In the genomic region with DNA sequence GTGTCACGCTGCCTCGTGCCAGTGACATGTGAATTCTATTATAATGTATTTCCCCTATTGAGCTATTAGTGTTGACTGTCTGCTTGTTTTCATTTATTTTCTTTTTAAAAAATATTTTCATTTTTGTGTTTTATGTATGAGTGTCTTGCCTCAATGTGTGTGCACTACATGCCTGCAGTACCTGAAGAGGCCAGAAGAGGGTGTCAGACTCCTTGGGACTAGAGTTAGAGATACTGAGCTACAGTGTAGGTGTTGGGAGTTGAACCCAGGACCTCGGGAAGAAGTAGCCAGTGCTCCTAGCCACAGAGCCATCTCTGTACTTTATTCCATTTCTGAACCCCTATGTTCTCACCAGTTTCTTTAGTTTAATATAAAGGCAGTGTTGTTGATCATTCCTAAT, we compare ENCODE assay signal across 19 mouse cellular contexts.
DNase-seq lines count a peak whose midpoint lies in the region; ATAC-seq and TF ChIP-seq lines count a peak whose summit lies in the region.
"Had no signal": no experiment of that assay in that cellular context is flagged by ENCODE, and none has a peak within 500 bp of the region (broad histone marks: within the 10 kb centered on the region; RNA-seq: fewer than 3 reads in every experiment).

No protein-coding gene starts in this region.

- in situ Hi-C loops in Patski (cut with MboI; ENCODE audit: low pct_unique_long_range_greater_than_20kb): no loop called here

- DNase-seq in midbrain, postnatal 0 days (ENCODE audit: low spot score): no peak
- no peak for DNase-seq in Patski (ENCODE audit: low read depth, low spot score)
- DNase-seq in ovary, postnatal 14 days (ENCODE audit: low spot score): no peak
- DNase-seq in adrenal gland, adult 2 months: no peak
- DNase-seq: adrenal gland, postnatal 14 days; cerebellum, postnatal 25 days; gastrocnemius, postnatal 10 days; heart, postnatal 36 days; lung, postnatal 36 days had no signal

- WGBS in intestine, postnatal 0 days: 89% methylated on average over 3 of the region's 3 CpGs
- WGBS in intestine, embryonic 16.5 days: 96% methylated on average over 3 of the region's 3 CpGs
- WGBS in midbrain, postnatal 0 days: 94% methylated on average over 3 of the region's 3 CpGs
- WGBS in midbrain, embryonic 16.5 days: 97% methylated on average over 3 of the region's 3 CpGs

- peaks cover 4% of the 10 kb centered on the region; the same call in 1 of the 2 replicates for H3K9me3 ChIP-seq in intestine, postnatal 0 days (ENCODE audit: control insufficient read depth)
- H3K9me3 ChIP-seq in intestine, embryonic 16.5 days (ENCODE audit: control insufficient read depth, low read length): no peaks in the 10 kb centered on the region
- no peaks in the 10 kb centered on the region for H3K9me3 ChIP-seq in midbrain, postnatal 0 days (ENCODE audit: low read length)
- peaks cover 2% of the 10 kb centered on the region; the same call in 1 of the 2 replicates for H3K9me3 ChIP-seq in midbrain, embryonic 16.5 days (replicated peaks; ENCODE audit: control insufficient read depth, low read length, poor library complexity, severe bottlenecking)
- H3K9me3 ChIP-seq: embryonic facial prominence, embryonic 10.5 days; liver, embryonic 12.5 days had no signal

- H3K27ac ChIP-seq in intestine, postnatal 0 days (ENCODE audit: low read depth, low read length): no peak overlapping the region
- H3K27ac ChIP-seq in intestine, embryonic 16.5 days (ENCODE audit: low read length): no peak overlapping the region
- no peak overlapping the region for H3K27ac ChIP-seq in midbrain, postnatal 0 days (ENCODE audit: low read depth, low read length)
- no peak overlapping the region for H3K27ac ChIP-seq in midbrain, embryonic 16.5 days (ENCODE audit: low read length)
- no peak overlapping the region for H3K27ac ChIP-seq in testis, adult 2 months (ENCODE audit: control insufficient read depth, insufficient read depth, low read depth, low read length)
- H3K27ac ChIP-seq: embryonic facial prominence, embryonic 10.5 days; liver, embryonic 12.5 days; midbrain, embryonic 10.5 days had no signal

- no peak for ATAC-seq in intestine, postnatal 0 days
- ATAC-seq in intestine, embryonic 16.5 days: no peak
- ATAC-seq in midbrain, postnatal 0 days (ENCODE audit: low FRiP score): no peak
- ATAC-seq in midbrain, embryonic 16.5 days: no peak
- ATAC-seq in Patski: no peak
- ATAC-seq: forebrain, embryonic 16.5 days; liver, embryonic 12.5 days had no signal

- H3K4me3 ChIP-seq in intestine, postnatal 0 days (ENCODE audit: low read depth, low read length): no peak overlapping the region
- H3K4me3 ChIP-seq in intestine, embryonic 16.5 days (ENCODE audit: low read length): no peak overlapping the region
- H3K4me3 ChIP-seq in midbrain, postnatal 0 days (ENCODE audit: low read depth, low read length): no peak overlapping the region
- H3K4me3 ChIP-seq in midbrain, embryonic 16.5 days (ENCODE audit: low read depth, low read length): no peak overlapping the region
- H3K4me3 ChIP-seq in testis, adult 2 months (ENCODE audit: control insufficient read depth, low read depth, low read length): no peak overlapping the region
- H3K4me3 ChIP-seq: embryonic facial prominence, embryonic 10.5 days; erythroblast, embryonic 14.5 days; liver, embryonic 12.5 days; midbrain, embryonic 10.5 days had no signal

- no peaks in the 10 kb centered on the region for H3K27me3 ChIP-seq in intestine, postnatal 0 days (replicated peaks; ENCODE audit: control insufficient read depth, insufficient read depth, low read length)
- H3K27me3 ChIP-seq in intestine, embryonic 16.5 days (replicated peaks; ENCODE audit: control insufficient read depth, insufficient read depth, low read length): no peaks in the 10 kb centered on the region
- H3K27me3 ChIP-seq in midbrain, postnatal 0 days (ENCODE audit: insufficient read depth, low read length): no peaks in the 10 kb centered on the region
- no peaks in the 10 kb centered on the region for H3K27me3 ChIP-seq in midbrain, embryonic 16.5 days (ENCODE audit: control insufficient read depth, insufficient read depth, low read depth, low read length)
- H3K27me3 ChIP-seq in Patski: no peaks in the 10 kb centered on the region
- H3K27me3 ChIP-seq in testis, adult 2 months (ENCODE audit: control insufficient read depth, insufficient read depth, low read length): no peaks in the 10 kb centered on the region
- H3K27me3 ChIP-seq: liver, embryonic 12.5 days had no signal

- CTCF ChIA-PET in Patski (lab: Charles Lee): interaction anchor here (1.0 to 1.8 kb wide), 5 partner anchors 11 to 115 kb away, joined by 3 to 4 read pairs (median 4); no protein-coding TSS in a partner anchor

- no peak for TF ChIP-seq POLR2A in testis, adult 2 months (IDR thresholded peaks at IDR 0.05; ENCODE audit: control insufficient read depth, low read depth, low read length)

- H3K9ac ChIP-seq in intestine, postnatal 0 days (ENCODE audit: low read depth, low read length): no peak overlapping the region
- no peak overlapping the region for H3K9ac ChIP-seq in intestine, embryonic 16.5 days (ENCODE audit: low read depth, low read length)
- H3K9ac ChIP-seq in midbrain, postnatal 0 days (replicated peaks; ENCODE audit: low read length, poor library complexity, severe bottlenecking): no peak overlapping the region
- H3K9ac ChIP-seq in midbrain, embryonic 16.5 days (ENCODE audit: low read depth, low read length): no peak overlapping the region
- H3K9ac ChIP-seq: liver, embryonic 12.5 days had no signal

- H3K4me2 ChIP-seq in intestine, postnatal 0 days (replicated peaks; ENCODE audit: low read depth): no peak overlapping the region
- H3K4me2 ChIP-seq in intestine, embryonic 16.5 days (ENCODE audit: low read depth, low read length): no peak overlapping the region
- H3K4me2 ChIP-seq in midbrain, postnatal 0 days (ENCODE audit: low read depth, low read length, poor library complexity, severe bottlenecking): no peak overlapping the region
- no peak overlapping the region for H3K4me2 ChIP-seq in midbrain, embryonic 16.5 days (ENCODE audit: low read length)
- H3K4me2 ChIP-seq: heart, embryonic 11.5 days; liver, embryonic 12.5 days had no signal

- TF ChIP-seq CTCF in intestine, postnatal 0 days (IDR thresholded peaks at IDR 0.05; ENCODE audit: low read depth): peak; percentile 26
- peak; percentile 45 for TF ChIP-seq CTCF in midbrain, postnatal 0 days (IDR thresholded peaks at IDR 0.05)
- peak; percentile 48 for TF ChIP-seq CTCF in Patski (IDR thresholded peaks at IDR 0.05)
- TF ChIP-seq CTCF in testis, adult 2 months (IDR thresholded peaks at IDR 0.05; ENCODE audit: control insufficient read depth, insufficient read depth, insufficient replicate concordance, low read depth, low read length): peak; percentile 21; the same call in 1 of the 2 replicates

- no peaks in the 10 kb centered on the region for H3K36me3 ChIP-seq in intestine, postnatal 0 days (ENCODE audit: control insufficient read depth, insufficient read depth)
- no peaks in the 10 kb centered on the region for H3K36me3 ChIP-seq in intestine, embryonic 16.5 days (ENCODE audit: control insufficient read depth, insufficient read depth, low read length)
- no peaks in the 10 kb centered on the region for H3K36me3 ChIP-seq in midbrain, postnatal 0 days (ENCODE audit: insufficient read depth, low read length)
- 0 out of 2 replicates have a peak, but pooled peaks cover 2% of the 10 kb centered on the region for H3K36me3 ChIP-seq in midbrain, embryonic 16.5 days (ENCODE audit: control insufficient read depth, insufficient read depth, low read length)
- H3K36me3 ChIP-seq in testis, adult 2 months (ENCODE audit: control insufficient read depth, insufficient read depth, low read length): peaks cover 2% of the 10 kb centered on the region; the same call in 1 of the 2 replicates
- H3K36me3 ChIP-seq: embryonic facial prominence, embryonic 10.5 days; liver, embryonic 12.5 days had no signal

- no peaks in the 10 kb centered on the region for H3K4me1 ChIP-seq in intestine, postnatal 0 days (replicated peaks; ENCODE audit: control insufficient read depth, insufficient read depth, low read length)
- no peaks in the 10 kb centered on the region for H3K4me1 ChIP-seq in intestine, embryonic 16.5 days (ENCODE audit: control insufficient read depth, insufficient read depth, low read length)
- H3K4me1 ChIP-seq in midbrain, postnatal 0 days (ENCODE audit: insufficient read depth, low read length): no peaks in the 10 kb centered on the region
- H3K4me1 ChIP-seq in midbrain, embryonic 16.5 days (ENCODE audit: control insufficient read depth, insufficient read depth, low read length): no peaks in the 10 kb centered on the region
- H3K4me1 ChIP-seq in testis, adult 2 months (ENCODE audit: control insufficient read depth, insufficient read depth, low read length): no peaks in the 10 kb centered on the region
- H3K4me1 ChIP-seq: embryonic facial prominence, embryonic 10.5 days; liver, embryonic 12.5 days had no signal

- POLR2A ChIA-PET in Patski (lab: Charles Lee): interaction anchor here (0.6 kb wide), 1 partner anchor 112 kb away, joined by 3 read pairs; no protein-coding TSS in a partner anchor
